8 mouse cellular contexts compared by ENCODE assay signal in genomic region chr11:77606469-77606834, GRCm38 (mm10). TPM values are rescaled to one million over a fixed set of nuclear protein-coding genes. Genes with fewer than 3 reads are reported as not detected.
DNase-seq lines count a peak whose midpoint lies in the region; ATAC-seq lines count a peak whose summit lies in the region.

No protein-coding gene starts in this region.

- DNase-seq in cerebellum, adult 9-11 months: peak; percentile 25
- no peak for DNase-seq in cerebellum, postnatal 36 days
- DNase-seq in neural tube, embryonic 11.5 days (ENCODE audit: low spot score): no peak
- DNase-seq in neural tube, embryonic 10.5 days (ENCODE audit: extremely low spot score, low spot score): no peak
- no peak for DNase-seq in limb, embryonic 10.5 days (ENCODE audit: low spot score)
- DNase-seq in left cerebral cortex, adult 18-20 months (ENCODE audit: low spot score in 2 of 2): no peak
- DNase-seq in testis, postnatal 10 days (ENCODE audit: low spot score): no peak

- H3K4me2 ChIP-seq in neural tube, embryonic 11.5 days (ENCODE audit: low read depth): peak overlapping the region; percentile 70
- H3K4me2 ChIP-seq in neural tube, embryonic 15.5 days: peak overlapping the region; percentile 81

- ATAC-seq in neural tube, embryonic 11.5 days (ENCODE audit: insufficient read depth, low FRiP score, low TSS enrichment): no peak
- ATAC-seq in neural tube, embryonic 15.5 days (ENCODE audit: low FRiP score): peak; percentile 13; the same call in 1 of the 2 replicates

- peak overlapping the region; percentile 76 for H3K4me3 ChIP-seq in neural tube, embryonic 11.5 days (ENCODE audit: low read depth, low read length)
- peak overlapping the region; percentile 100 for H3K4me3 ChIP-seq in limb, embryonic 10.5 days
- H3K4me3 ChIP-seq in neural tube, embryonic 15.5 days (replicated peaks): peak overlapping the region; percentile 98

- no peaks in the 10 kb centered on the region for H3K9me3 ChIP-seq in neural tube, embryonic 11.5 days (ENCODE audit: control insufficient read depth, low read length)
- H3K9me3 ChIP-seq in limb, embryonic 10.5 days (replicated peaks): no peaks in the 10 kb centered on the region
- H3K9me3 ChIP-seq in neural tube, embryonic 15.5 days (replicated peaks): no peaks in the 10 kb centered on the region

- H3K36me3 ChIP-seq in neural tube, embryonic 11.5 days (ENCODE audit: control insufficient read depth, insufficient read depth, low read length): no peaks in the 10 kb centered on the region
- peaks cover 24% of the 10 kb centered on the region for H3K36me3 ChIP-seq in limb, embryonic 10.5 days
- H3K36me3 ChIP-seq in neural tube, embryonic 15.5 days: no peaks in the 10 kb centered on the region

- H3K9ac ChIP-seq in neural tube, embryonic 11.5 days (ENCODE audit: low read length): peak overlapping the region; percentile 99
- peak overlapping the region; percentile 99 for H3K9ac ChIP-seq in neural tube, embryonic 15.5 days (replicated peaks)

- peaks cover 6% of the 10 kb centered on the region; the same call in 1 of the 2 replicates for H3K4me1 ChIP-seq in neural tube, embryonic 11.5 days (ENCODE audit: control insufficient read depth, insufficient read depth, low read length)
- H3K4me1 ChIP-seq in limb, embryonic 10.5 days: peaks cover 23% of the 10 kb centered on the region
- peaks cover 32% of the 10 kb centered on the region for H3K4me1 ChIP-seq in neural tube, embryonic 15.5 days

- 9% methylated on average over 6 of the region's 6 CpGs for WGBS in neural tube, embryonic 11.5 days
- 18% methylated on average over 6 of the region's 6 CpGs for WGBS in limb, embryonic 10.5 days
- WGBS in neural tube, embryonic 15.5 days: 6% methylated on average over 6 of the region's 6 CpGs

- H3K27me3 ChIP-seq in neural tube, embryonic 11.5 days (ENCODE audit: control insufficient read depth, insufficient read depth, low read length): no peaks in the 10 kb centered on the region
- H3K27me3 ChIP-seq in limb, embryonic 10.5 days (ENCODE audit: low read depth, poor library complexity, severe bottlenecking): no peaks in the 10 kb centered on the region
- H3K27me3 ChIP-seq in neural tube, embryonic 15.5 days (replicated peaks): no peaks in the 10 kb centered on the region

- H3K27ac ChIP-seq in neural tube, embryonic 11.5 days (ENCODE audit: low read depth, low read length): no peak overlapping the region
- H3K27ac ChIP-seq in limb, embryonic 10.5 days: peak overlapping the region; percentile 99
- H3K27ac ChIP-seq in neural tube, embryonic 15.5 days (replicated peaks): peak overlapping the region; percentile 97

RNA-seq across cellular contexts. Expression of gene Taok1, which starts 1.2 kb away (rescaled TPM):
- polyA plus RNA-seq in neural tube, embryonic 11.5 days (2014; fragmentation: Nextera tagmentation; extraction: Ambion mirVana): 18.4 and 18.6 TPM in 2 replicates
- 8.4 and 9.9 TPM in 2 replicates for polyA plus RNA-seq in limb, embryonic 10.5 days (2016; fragmentation: Nextera tagmentation; extraction: Ambion mirVana)
- 17.3 and 18.7 TPM in 2 replicates for polyA plus RNA-seq in neural tube, embryonic 15.5 days (2015; fragmentation: Nextera tagmentation; extraction: Ambion mirVana)
- 100 to 1,000 TPM in 1 of 2 experiments, 10 to 100 TPM in 1; 98.1 to 102 TPM for total RNA-seq in left cerebral cortex, adult 18-20 months (2021)
